Mouse (Mus musculus) embryonic facial prominence, embryonic 12.5 days (tissue): Measurements from ENCODE around the gene Myh4. TPM values are rescaled to one million over a fixed set of nuclear protein-coding genes. Genes with fewer than 3 reads are reported as not detected.

Experiments
- ATAC-seq: fragments of 200-750 bp; cut with Nextera tagmentation; 2 replicates; pipeline ENCODE4 v1.8.0; 2017; ENCODE audit not compliant: insufficient number of reproducible peaks, insufficient read depth, low FRiP score, low TSS enrichment
- H3K27ac ChIP-seq: fragments of 300-500 bp; sonication (generic); 2 replicates; pipeline ENCODE4 v1.5.1; 2016; ENCODE audit warnings: mild to moderate bottlenecking
- H3K27me3 ChIP-seq: fragments of 300-500 bp; sonication (generic); 2 replicates; pipeline ENCODE4 v1.6.1; 2016; ENCODE audit warnings: mild to moderate bottlenecking, moderate library complexity
- H3K36me3 ChIP-seq: fragments of 300-500 bp; sonication (generic); 2 replicates; pipeline ENCODE4 v1.6.1; 2016; ENCODE audit warnings: mild to moderate bottlenecking
- H3K4me1 ChIP-seq: fragments of 300-500 bp; sonication (generic); 2 replicates; pipeline ENCODE4 v1.6.1; 2016
- H3K4me2 ChIP-seq: fragments of 300-500 bp; sonication (generic); replicated peaks from 2 replicates; pipeline ENCODE4 v1.6.1; 2016; ENCODE audit warnings: mild to moderate bottlenecking, moderate library complexity
- H3K4me3 ChIP-seq: fragments of 300-500 bp; sonication (generic); 2 replicates; pipeline ENCODE4 v1.5.1; 2016; ENCODE audit warnings: mild to moderate bottlenecking
- H3K9ac ChIP-seq: fragments of 300-500 bp; sonication (generic); 2 replicates; pipeline ENCODE4 v1.6.1; 2016; ENCODE audit warnings: mild to moderate bottlenecking, moderate library complexity
- H3K9me3 ChIP-seq: fragments of 300-500 bp; sonication (generic); 2 replicates; pipeline ENCODE4 v1.6.1; 2016; ENCODE audit warnings: mild to moderate bottlenecking, moderate library complexity
- WGBS: fragments of 180-500 bp; shearing (Covaris S2); methylation state at CpG from one replicate; pipeline ENCODE4 v1.1.7; 2016; 5-methylcytosine and 5-hydroxymethylcytosine counted together
- polyA plus RNA-seq: library from polyadenylated mRNA; unstranded; fragments of >200 nt; fragmentation: Nextera tagmentation; extraction: Ambion mirVana; gene quantifications from 2 replicates; pipeline ENCODE4 v1.2.1, GENCODE M21; 2016

The Myh4 gene
- polyA plus RNA-seq, 1 experiment from 2014 or later, result 0.24 TPM

GRCm38 (mm10) chr11:67235639-67236358, 2.0 kb upstream of the Myh4 start:
- no peak overlapping the region for H3K27ac ChIP-seq

GRCm38 (mm10) chr11:67236799-67237198, 1.0 kb upstream of the Myh4 start:
- H3K27ac ChIP-seq, result no peak overlapping the region
- H3K4me2 ChIP-seq, result no peak overlapping the region
- H3K9me3 ChIP-seq, result no peaks in the 10 kb centered on the region
- H3K4me1 ChIP-seq, result no peaks in the 10 kb centered on the region
- H3K4me3 ChIP-seq, result no peak overlapping the region
- WGBS, result 85% methylated on average over 9 of the region's 9 CpGs
- H3K36me3 ChIP-seq, result no peaks in the 10 kb centered on the region
- H3K9ac ChIP-seq, result no peak overlapping the region
- ATAC-seq, result no peak
- no peaks in the 10 kb centered on the region for H3K27me3 ChIP-seq

More at GRCm38 (mm10) chr11:67235639-67236358, 2.0 kb upstream of the Myh4 start:
- H3K36me3 ChIP-seq, result no peaks in the 10 kb centered on the region
- ATAC-seq, result no peak
- H3K4me3 ChIP-seq, result no peak overlapping the region
- 59% methylated on average over 5 of the region's 5 CpGs for WGBS
- no peaks in the 10 kb centered on the region for H3K27me3 ChIP-seq
- no peak overlapping the region for H3K9ac ChIP-seq
- no peaks in the 10 kb centered on the region for H3K9me3 ChIP-seq
- H3K4me2 ChIP-seq, result no peak overlapping the region
- no peaks in the 10 kb centered on the region for H3K4me1 ChIP-seq

GRCm38 (mm10) chr11:67241051-67241450, 3.2 kb downstream of the Myh4 start:
- 92% methylated on average over 6 of the region's 6 CpGs for WGBS
- Histone ChIP-seq H3K4me3 (no peak overlapping the region), H3K4me1 (no peaks in the 10 kb centered on the region), H3K4me2 (no peak overlapping the region), H3K9ac (no peak overlapping the region), H3K27me3 (no peaks in the 10 kb centered on the region), H3K27ac (no peak overlapping the region), H3K36me3 (no peaks in the 10 kb centered on the region), H3K9me3 (no peaks in the 10 kb centered on the region)
- ATAC-seq, result no peak

GRCm38 (mm10) chr11:67253691-67254090, 15.9 kb downstream of the Myh4 start:
- H3K4me1 ChIP-seq, result no peaks in the 10 kb centered on the region
- no peak for ATAC-seq

GRCm38 (mm10) chr11:67257048-67257447, 19.2 kb downstream of the Myh4 start:
- no peak for ATAC-seq
- no peak overlapping the region for H3K4me2 ChIP-seq
- H3K4me3 ChIP-seq, result no peak overlapping the region
- H3K27ac ChIP-seq, result no peak overlapping the region
- H3K27me3 ChIP-seq, result no peaks in the 10 kb centered on the region
- H3K9ac ChIP-seq, result no peak overlapping the region
- no peaks in the 10 kb centered on the region for H3K4me1 ChIP-seq
- H3K36me3 ChIP-seq, result no peaks in the 10 kb centered on the region
- 69% methylated on average over 7 of the region's 7 CpGs for WGBS
- no peaks in the 10 kb centered on the region for H3K9me3 ChIP-seq

More at GRCm38 (mm10) chr11:67253691-67254090, 15.9 kb downstream of the Myh4 start:
- no peaks in the 10 kb centered on the region for H3K27me3 ChIP-seq
- no peak overlapping the region for H3K4me3 ChIP-seq
- WGBS, result 92% methylated on average over 4 of the region's 4 CpGs
- H3K36me3 ChIP-seq, result no peaks in the 10 kb centered on the region
- H3K27ac ChIP-seq, result no peak overlapping the region
- H3K9me3 ChIP-seq, result no peaks in the 10 kb centered on the region
- no peak overlapping the region for H3K9ac ChIP-seq
- H3K4me2 ChIP-seq, result no peak overlapping the region

GRCm38 (mm10) chr11:67260956-67261355, 23.1 kb downstream of the Myh4 start:
- WGBS, result 81% methylated on average over 6 of the region's 6 CpGs

GRCm38 (mm10) chr11:67276601-67277174, 38.9 kb downstream of the Myh4 start, which contains the start of gene Myh8:
Gene Myh8 (plus strand): TSS chr11:67277124.
- no peak for ATAC-seq
- no peaks in the 10 kb centered on the region for H3K4me1 ChIP-seq
- H3K27ac ChIP-seq, result no peak within 1 kb of the TSS
- no peak within 1 kb of the TSS for H3K4me3 ChIP-seq
- H3K9ac ChIP-seq, result no peak within 1 kb of the TSS
- no peaks in the 10 kb centered on the region for H3K27me3 ChIP-seq
- WGBS, result 90% methylated on average over 10 of the region's 10 CpGs
- H3K4me2 ChIP-seq, result no peak within 1 kb of the TSS
- H3K9me3 ChIP-seq, result no peaks in the 10 kb centered on the region
- H3K36me3 ChIP-seq, result no peaks in the 10 kb centered on the region

More at GRCm38 (mm10) chr11:67260956-67261355, 23.1 kb downstream of the Myh4 start:
- Histone ChIP-seq H3K4me1 (no peaks in the 10 kb centered on the region), H3K36me3 (no peaks in the 10 kb centered on the region), H3K9me3 (no peaks in the 10 kb centered on the region), H3K4me2 (no peak overlapping the region), H3K27me3 (no peaks in the 10 kb centered on the region), H3K4me3 (no peak overlapping the region), H3K9ac (no peak overlapping the region), H3K27ac (no peak overlapping the region)
- no peak for ATAC-seq

GRCm38 (mm10) chr11:67293440-67293839, 55.6 kb downstream of the Myh4 start:
- H3K4me3 ChIP-seq, result no peak overlapping the region
- H3K9me3 ChIP-seq, result no peaks in the 10 kb centered on the region
- H3K36me3 ChIP-seq, result no peaks in the 10 kb centered on the region
- no peak for ATAC-seq
- H3K27me3 ChIP-seq, result no peaks in the 10 kb centered on the region
- no peaks in the 10 kb centered on the region for H3K4me1 ChIP-seq
- no peak overlapping the region for H3K4me2 ChIP-seq
- WGBS, result 75% methylated on average over 1 of the region's 1 CpGs
- H3K27ac ChIP-seq, result no peak overlapping the region
- H3K9ac ChIP-seq, result no peak overlapping the region

Other genes with a start within 250 kb of the Myh4 start
- 1.0 and 1.8 TPM in 2 replicates for gene Tmem220, start 212.9 kb upstream of the Myh4 start, polyA plus RNA-seq
- gene Adprm, start 185.4 kb upstream of the Myh4 start, polyA plus RNA-seq, result 34.8 and 44.2 TPM in 2 replicates
- gene Sco1, start 185.4 kb upstream of the Myh4 start, polyA plus RNA-seq, result 20.7 and 23.5 TPM in 2 replicates
- 25.2 and 34.6 TPM in 2 replicates for gene Myh3, start 159.7 kb upstream of the Myh4 start, polyA plus RNA-seq
- 0.06 TPM in 1 of 2 replicates, not detected in the other for gene Myh2, start 67.0 kb upstream of the Myh4 start, polyA plus RNA-seq
- 0.41 and 0.49 TPM in 2 replicates for gene Myh1, start 38.0 kb upstream of the Myh4 start, polyA plus RNA-seq
- gene Myh8, start 39.1 kb downstream of the Myh4 start, polyA plus RNA-seq, result 4.4 and 7.4 TPM in 2 replicates
- 0.12 TPM in 1 of 2 replicates, not detected in the other for gene Myh13, start 83.6 kb downstream of the Myh4 start, polyA plus RNA-seq
- 5.5 and 6.0 TPM in 2 replicates for gene Gas7, start 217.4 kb downstream of the Myh4 start, polyA plus RNA-seq